Mouse (Mus musculus): ENCODE measurements around the gene Gcnt2.

GRCm38 (mm10) chr13:40928192-40928898 lies 68.8 kb downstream of the Gcnt2 start:
- TF ChIP-seq CTCF (IDR thresholded peaks at IDR 0.05; ENCODE audit: low read depth) (no peak), EP300 (IDR thresholded peaks at IDR 0.05; ENCODE audit: low read depth) (no peak)
